Mouse (Mus musculus): ENCODE results near the gene Atn1.

The Atn1 gene

GRCm38 (mm10) chr6:124740888-124741761, 15.2 kb downstream of the Atn1 start, which contains the start of gene Grcc10:
Gene Grcc10 (minus strand): TSS chr6:124741374.
- DNase-seq (ENCODE audit: low read depth), result peak; percentile 97

DNA sequence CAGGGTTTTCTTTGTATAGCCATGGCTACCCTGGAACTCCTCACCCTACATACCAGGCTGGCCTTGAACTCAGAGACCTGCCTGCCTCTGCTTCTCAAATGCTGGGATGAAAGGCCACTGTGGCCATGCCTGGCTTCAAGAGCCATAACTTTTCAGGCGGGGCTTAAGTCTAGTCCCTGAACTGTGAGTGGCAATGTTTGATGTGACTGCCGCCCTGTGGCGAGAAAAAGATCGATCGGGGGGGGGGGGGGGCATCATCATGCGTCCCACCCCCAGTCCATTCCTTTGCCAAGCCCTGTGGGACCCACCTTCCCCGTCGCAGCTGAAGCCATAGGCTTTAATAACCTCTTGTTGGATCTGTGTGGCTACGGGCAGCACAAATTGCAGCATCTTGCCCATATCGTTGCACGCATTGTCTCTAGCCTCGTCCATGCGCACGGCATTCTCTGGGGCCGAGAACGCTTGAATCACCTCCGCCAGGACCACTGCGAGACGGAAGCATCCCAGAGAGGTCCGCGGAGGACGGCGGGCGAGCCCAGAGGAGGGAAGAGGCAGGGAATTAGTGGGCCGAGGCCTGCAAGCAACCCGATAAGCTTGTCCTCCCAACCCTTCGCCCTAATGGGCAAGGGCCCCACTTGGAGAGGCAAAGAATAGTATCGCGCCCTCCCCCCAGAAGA, 16.0 kb downstream of the Atn1 start:
- DNase-seq (ENCODE audit: low read depth), result peak; percentile 88

GRCm38 (mm10) chr6:124739231-124739796, 17.0 kb downstream of the Atn1 start:
- no peak for DNase-seq (ENCODE audit: low read depth)

- peak; percentile 68 for DNase-seq (ENCODE audit: low read depth)
Measured at GRCm38 (mm10) chr6:124738511-124739023, 17.8 kb downstream of the Atn1 start, which contains the start of gene Ptpn6. Gene Ptpn6 (minus strand): TSS chr6:124738714.

- no peak for DNase-seq (ENCODE audit: low read depth)
Measured at GRCm38 (mm10) chr6:124737040-124737439, 19.3 kb downstream of the Atn1 start.

- no peak for DNase-seq (ENCODE audit: low read depth)
Measured at GRCm38 (mm10) chr6:124734417-124734816, 21.9 kb downstream of the Atn1 start.

DNA sequence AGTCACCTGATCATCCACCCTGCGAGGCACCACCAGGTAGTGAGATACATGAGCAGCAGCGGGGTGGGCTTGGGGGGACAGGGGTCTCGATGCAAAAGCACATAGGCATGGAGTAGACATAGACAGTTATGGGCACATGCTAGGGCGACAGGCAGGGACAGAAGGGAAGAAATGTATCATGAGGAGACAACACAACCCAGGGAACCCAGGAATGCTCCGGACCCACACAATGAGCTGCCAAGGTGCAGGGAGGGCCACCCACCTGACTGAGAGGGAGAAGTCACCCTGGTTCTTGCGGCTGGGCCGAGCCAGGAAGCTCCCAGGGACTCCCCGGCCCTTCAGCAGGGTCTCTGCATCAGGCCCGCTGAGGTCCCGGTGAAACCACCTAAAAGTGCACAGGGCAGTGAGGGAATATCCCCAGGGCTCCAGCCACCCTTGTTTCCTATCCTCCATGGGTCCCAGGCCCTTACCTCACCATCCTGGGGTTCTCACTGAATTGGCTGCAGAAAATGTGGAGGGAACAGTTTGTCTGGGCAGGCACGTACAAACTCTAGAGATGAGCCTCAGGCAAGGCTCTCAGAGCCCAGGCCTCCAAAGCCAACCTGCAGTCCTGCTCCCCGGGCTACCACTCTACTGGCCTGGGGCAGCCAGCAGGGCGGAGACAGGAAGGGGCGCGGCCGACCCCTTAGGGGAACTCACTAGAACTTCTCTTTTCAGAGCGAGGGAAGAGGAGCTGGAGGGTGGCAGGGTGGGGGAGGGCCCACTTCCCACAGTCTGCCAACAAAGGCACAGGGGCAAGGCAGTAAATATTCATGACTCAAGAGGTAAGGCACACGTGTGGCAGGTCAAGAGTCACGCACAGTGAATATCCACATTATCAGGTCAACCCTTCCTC, 23.6 kb downstream of the Atn1 start:
- peak; percentile 70 for DNase-seq (ENCODE audit: low read depth)

DNA sequence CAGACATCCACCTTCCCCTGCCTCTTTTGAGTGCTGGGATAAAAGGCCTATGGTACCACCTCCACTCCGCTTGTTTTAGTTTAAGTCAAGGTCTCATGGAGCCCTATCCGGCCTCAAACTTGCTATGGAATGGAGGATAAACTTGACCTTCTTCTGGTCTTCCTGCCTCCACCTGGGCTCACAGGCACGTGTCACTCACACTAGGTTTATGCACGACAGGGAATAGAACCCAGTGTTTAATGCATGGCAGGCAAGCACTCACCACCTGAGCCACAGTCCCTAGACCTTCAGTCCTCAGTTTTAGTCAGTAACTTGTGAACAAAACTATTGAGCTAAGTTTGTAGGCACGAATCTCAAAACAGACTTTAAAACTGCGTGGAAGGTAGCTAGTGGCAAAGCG, 25.3 kb downstream of the Atn1 start:
- no peak for DNase-seq (ENCODE audit: low read depth)

GRCm38 (mm10) chr6:124729850-124730705, 26.2 kb downstream of the Atn1 start:
- DNase-seq (ENCODE audit: low read depth), result peak; percentile 70

GRCm38 (mm10) chr6:124728621-124729020, 27.7 kb downstream of the Atn1 start:
- DNase-seq (ENCODE audit: low read depth), result no peak

GRCm38 (mm10) chr6:124724472-124724871, 31.9 kb downstream of the Atn1 start:
- no peak for DNase-seq (ENCODE audit: low read depth)

GRCm38 (mm10) chr6:124723541-124723940, 32.8 kb downstream of the Atn1 start:
- DNase-seq (ENCODE audit: low read depth), result no peak

DNA sequence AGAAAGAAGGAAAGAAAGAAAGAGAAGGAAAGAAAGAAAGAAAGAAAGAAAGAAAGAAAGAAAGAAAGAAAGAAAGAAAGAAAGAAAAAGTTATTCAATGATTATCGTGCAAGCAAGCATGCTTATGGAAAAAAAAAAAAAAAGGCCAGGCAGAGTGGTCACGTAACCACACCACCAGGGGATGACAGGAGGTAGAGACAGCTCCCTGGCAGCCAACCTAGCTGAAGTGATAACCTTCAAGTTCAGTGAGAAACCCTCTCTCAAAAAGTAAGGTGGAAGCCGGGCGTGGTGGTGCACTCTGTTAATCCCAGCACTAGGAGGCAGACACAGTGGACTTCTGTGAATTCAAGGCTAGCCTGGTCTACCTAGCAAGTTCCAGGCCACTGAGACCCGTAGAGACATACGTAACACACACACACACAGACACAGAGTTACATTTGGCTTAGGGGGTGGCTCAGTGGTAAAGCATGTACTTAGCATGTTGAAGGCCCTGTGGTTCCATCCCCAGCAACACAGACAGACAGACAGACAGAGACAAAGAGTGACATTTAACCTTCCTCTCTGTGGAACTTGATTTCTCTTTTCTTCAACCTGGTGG, 33.3 kb downstream of the Atn1 start:
- peak; percentile 58 for DNase-seq (ENCODE audit: low read depth)

DNA sequence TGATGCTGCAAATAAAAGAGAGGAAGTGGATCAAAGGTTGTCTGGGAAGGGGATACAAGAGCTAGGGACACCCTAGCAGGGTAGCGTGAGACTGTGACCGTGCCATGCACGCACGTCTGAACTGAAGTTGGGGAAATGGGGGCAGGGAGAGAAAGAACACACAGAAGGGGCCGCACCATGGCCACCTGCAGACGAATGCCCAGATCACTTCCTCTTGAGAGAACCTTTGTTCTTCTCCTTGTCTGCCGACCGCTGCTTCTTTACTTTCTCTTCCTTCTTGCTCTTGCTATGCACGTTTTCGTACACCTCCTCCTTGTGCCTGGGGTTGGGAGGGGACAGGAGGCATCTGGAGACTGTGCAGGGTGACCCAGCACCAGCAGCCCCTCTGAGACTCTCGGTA, 35.4 kb downstream of the Atn1 start:
- DNase-seq (ENCODE audit: low read depth), result peak; percentile 51

DNA sequence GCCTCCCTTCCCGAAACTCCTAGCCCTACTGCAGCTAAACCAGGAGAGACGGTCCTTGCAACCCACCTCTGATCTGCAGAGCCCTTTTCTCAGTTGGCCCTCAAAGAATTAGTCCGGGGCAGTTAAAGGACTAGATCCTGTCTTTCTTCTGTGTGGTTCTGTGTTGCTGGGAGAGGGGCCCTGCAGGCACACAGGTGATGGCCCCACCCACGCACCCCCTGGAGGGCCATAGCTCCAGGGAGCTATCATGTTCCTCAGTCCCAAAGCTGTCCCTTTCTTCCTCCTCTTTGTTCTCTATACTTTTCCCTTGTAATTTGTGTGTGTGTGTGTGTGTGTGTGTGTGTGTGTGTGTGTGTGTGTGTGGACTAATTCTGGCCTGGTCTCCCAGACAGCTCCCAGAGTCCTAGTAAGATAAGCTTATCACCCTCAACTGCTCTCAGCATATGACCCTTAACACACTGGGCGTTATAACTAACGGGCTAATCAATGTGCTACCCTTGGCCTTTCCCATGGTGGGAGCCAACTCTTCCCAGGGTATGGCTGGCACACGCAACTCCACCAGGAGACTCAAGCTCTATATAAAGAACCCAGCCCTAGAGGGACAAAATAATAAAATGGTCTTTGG, 36.9 kb downstream of the Atn1 start:
- DNase-seq (ENCODE audit: low read depth), result no peak

DNA sequence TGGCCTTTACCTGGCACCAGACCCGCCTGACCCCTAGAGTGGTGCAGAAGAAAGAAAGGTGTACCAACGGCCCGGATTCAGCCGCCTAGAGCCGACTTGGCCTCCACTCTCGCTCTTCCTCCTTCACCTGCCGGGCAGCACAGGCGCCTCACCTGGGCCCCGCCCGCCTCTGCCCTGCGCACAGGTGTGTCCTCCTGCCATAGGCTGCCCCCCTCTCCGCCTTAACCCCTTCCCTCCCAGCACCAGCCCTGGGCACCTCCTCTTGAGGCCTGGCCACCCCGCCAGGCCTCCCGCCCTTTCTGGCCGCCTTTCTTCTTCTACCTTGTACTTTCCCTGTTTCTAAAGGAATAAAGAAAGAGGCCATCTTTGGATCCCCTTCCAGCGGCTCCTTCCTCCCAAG, 37.6 kb downstream of the Atn1 start:
- no peak for DNase-seq (ENCODE audit: low read depth)

- no peak for DNase-seq (ENCODE audit: low read depth)
Measured at GRCm38 (mm10) chr6:124717968-124718367, 38.4 kb downstream of the Atn1 start.

DNA sequence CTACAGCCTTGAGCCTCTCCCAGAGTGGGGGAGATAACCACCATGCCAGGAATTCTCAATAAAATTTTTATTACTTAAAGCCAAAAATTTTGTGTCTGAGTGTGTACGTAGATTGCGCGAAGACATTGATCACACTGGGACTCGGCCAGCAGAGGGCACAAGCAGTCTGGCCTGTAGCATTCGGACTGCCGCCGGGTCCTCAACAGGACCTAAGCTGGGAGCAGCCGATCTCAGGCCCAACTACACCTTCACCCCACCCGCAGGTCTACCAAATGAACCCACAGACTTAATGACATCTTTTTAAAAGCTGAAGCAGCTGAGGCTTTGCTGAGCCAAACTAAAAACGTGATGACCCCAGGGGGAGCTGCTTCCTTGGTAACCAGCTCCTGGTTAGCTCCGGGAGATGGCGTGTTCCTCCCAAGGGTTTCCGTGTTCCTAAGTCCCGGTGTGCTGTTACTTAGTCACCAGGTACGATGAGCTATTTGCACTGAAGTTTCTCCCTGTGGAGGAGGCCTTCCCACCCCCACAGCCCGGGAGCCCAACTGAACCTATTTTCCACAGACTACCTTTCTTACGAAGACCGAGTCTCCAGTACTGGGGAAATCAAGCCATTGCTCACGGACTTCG, 39.3 kb downstream of the Atn1 start:
- DNase-seq (ENCODE audit: low read depth), result peak; percentile 80

- no peak for DNase-seq (ENCODE audit: low read depth)
Measured at GRCm38 (mm10) chr6:124712918-124713317, 43.4 kb downstream of the Atn1 start.
